Mouse (Mus musculus) CH12.LX (cell line): ENCODE measurements around the gene Bbs10. TPM values are rescaled to one million over a fixed set of nuclear protein-coding genes. Genes with fewer than 3 reads are reported as not detected.

Experiments used
- DNase-seq: peaks from one replicate; pipeline ENCODE4 v3.0.0-alpha.2; 2013; ENCODE audit errors: extremely low read depth
- H3K27ac ChIP-seq: 2 replicates; pipeline ENCODE4 v1.5.1; 2012; ENCODE audit warnings: low read depth, mild to moderate bottlenecking, control low read depth, moderate library complexity; ENCODE audit not compliant: insufficient read depth
- H3K27me3 ChIP-seq: replicated peaks from 2 replicates; pipeline ENCODE3; 2012; ENCODE audit warnings: inconsistent platforms
- H3K36me3 ChIP-seq, 2 experiments: replicated peaks in 1 of 2; 2 replicates each; pipeline versions ENCODE3 to v1.6.1; 2012; ENCODE audit warnings: inconsistent platforms in 1 of 2, low read length in 1 of 2, mild to moderate bottlenecking in 1 of 2, mixed read lengths in 1 of 2, moderate library complexity in 1 of 2; ENCODE audit not compliant: control insufficient read depth in 1 of 2, insufficient read depth in 1 of 2
- H3K4me1 ChIP-seq, 2 experiments: 2 replicates each; pipeline ENCODE4 v1.6.1; 2012; ENCODE audit warnings: inconsistent platforms in 1 of 2, moderate library complexity in 1 of 2; ENCODE audit not compliant: insufficient read depth in 2 of 2, control insufficient read depth in 1 of 2
- H3K4me2 ChIP-seq: 2 replicates; pipeline ENCODE4 v1.6.1; 2012; ENCODE audit warnings: low read depth, mild to moderate bottlenecking, control low read depth; ENCODE audit not compliant: poor library complexity, insufficient read depth, severe bottlenecking
- H3K4me3 ChIP-seq, 3 experiments: fragments of 150-350 bp in 1 of 3; sonication (generic) in 1 of 3; replicated peaks in 1 of 3; 2 replicates each; pipeline versions ENCODE3 to v1.5.1; 2011 to 2012; ENCODE audit warnings: low read depth in 2 of 3, low read length in 2 of 3, mild to moderate bottlenecking in 2 of 3, moderate library complexity in 2 of 3, control low read depth in 1 of 3, improper control_type of control experiment in 1 of 3, inconsistent platforms in 1 of 3, mixed read lengths in 1 of 3; ENCODE audit not compliant: poor library complexity in 1 of 3
- H3K79me2 ChIP-seq: replicated peaks from 2 replicates; pipeline ENCODE4 v1.6.1; 2012; ENCODE audit warnings: mild to moderate bottlenecking, moderate library complexity; ENCODE audit not compliant: control insufficient read depth, poor library complexity, insufficient read depth, severe bottlenecking; ENCODE audit errors: extremely low read depth
- H3K9ac ChIP-seq: 2 replicates; pipeline ENCODE4 v1.6.1; 2012; ENCODE audit warnings: low read depth, mild to moderate bottlenecking, control low read depth, moderate library complexity; ENCODE audit not compliant: insufficient read depth
- H3K9me3 ChIP-seq: replicated peaks from 2 replicates; pipeline ENCODE3; 2012; ENCODE audit warnings: low read length, inconsistent platforms, mixed read lengths
- BHLHE40 ChIP-seq: IDR thresholded peaks from 2 replicates; pipeline ENCODE4 v1.6.1; 2011; ENCODE audit warnings: mild to moderate bottlenecking, low read depth, low read length, improper control_type of control experiment
- CHD1 ChIP-seq: IDR thresholded peaks from 2 replicates; pipeline ENCODE4 v1.6.1; 2012; ENCODE audit warnings: low read depth, low read length, improper control_type of control experiment, inconsistent platforms
- CHD2 ChIP-seq: IDR thresholded peaks from 2 replicates; pipeline ENCODE4 v1.6.1; 2011; ENCODE audit warnings: low read length, improper control_type of control experiment
- CTCF ChIP-seq, 2 experiments: IDR thresholded peaks in 1 of 2; conservative IDR thresholded peaks in 1 of 2; 2 replicates each; pipeline ENCODE4 v1.5.1; 2011 to 2012; ENCODE audit warnings: low read depth in 2 of 2, low read length in 2 of 2, improper control_type of control experiment in 1 of 2, inconsistent platforms in 1 of 2, mild to moderate bottlenecking in 1 of 2, moderate library complexity in 1 of 2
- E2F4 ChIP-seq: IDR thresholded peaks from 2 replicates; pipeline ENCODE4 v1.6.1; 2011; ENCODE audit warnings: low read depth, low read length, improper control_type of control experiment; ENCODE audit not compliant: insufficient replicate concordance
- ELF1 ChIP-seq: IDR thresholded peaks from 2 replicates; pipeline ENCODE4 v1.6.1; 2014; ENCODE audit warnings: low read depth, mild to moderate bottlenecking, inconsistent platforms, low read length, improper control_type of control experiment
- EP300 ChIP-seq: IDR thresholded peaks from 2 replicates; pipeline ENCODE4 v1.6.1; 2011; ENCODE audit warnings: low read length, improper control_type of control experiment
- GABPA ChIP-seq: IDR thresholded peaks from 2 replicates; pipeline ENCODE4 v1.6.1; 2012; ENCODE audit warnings: low read depth, low read length, improper control_type of control experiment, inconsistent platforms; ENCODE audit not compliant: insufficient replicate concordance
- JUND ChIP-seq: conservative IDR thresholded peaks from 2 replicates; pipeline ENCODE4 v1.6.1; 2011; ENCODE audit warnings: low read depth, low read length, improper control_type of control experiment
- NELFE ChIP-seq: IDR thresholded peaks from 2 replicates; pipeline ENCODE4 v1.6.1; 2011; ENCODE audit warnings: low read depth, low read length, improper control_type of control experiment
- POLR2A ChIP-seq: IDR thresholded peaks from 2 replicates; pipeline ENCODE4 v1.6.1; 2011; ENCODE audit warnings: low read depth, mild to moderate bottlenecking, improper control_type of control experiment, low read length
- SMC3 ChIP-seq: IDR thresholded peaks from 2 replicates; pipeline ENCODE4 v1.6.1; 2011; ENCODE audit warnings: low read depth, low read length, improper control_type of control experiment
- UBTF ChIP-seq: IDR thresholded peaks from 2 replicates; pipeline ENCODE4 v1.6.1; 2012; ENCODE audit warnings: low read depth, mild to moderate bottlenecking, inconsistent platforms, low read length, improper control_type of control experiment, moderate library complexity
- ZKSCAN1 ChIP-seq: IDR thresholded peaks from 2 replicates; pipeline ENCODE4 v1.6.1; 2012; ENCODE audit warnings: low read depth, inconsistent platforms, low read length, improper control_type of control experiment, borderline replicate concordance
- ZMIZ1 ChIP-seq: IDR thresholded peaks from 2 replicates; pipeline ENCODE4 v1.6.1; 2012; ENCODE audit warnings: low read depth, mild to moderate bottlenecking, inconsistent platforms, low read length, improper control_type of control experiment
- dilution Hi-C: fragments of 300-500 bp; cut with MboI; formaldehyde crosslinking; loops from 2 replicates; pipeline ENCODE4 v1.14.3; 2020; ENCODE audit warnings: low sequenced_read_pairs; ENCODE audit not compliant: extremely low pct_unique_long_range_greater_than_20kb, extremely low pct_ligation_motif_present
- in situ Hi-C: fragments of 300-500 bp; cut with MboI; formaldehyde crosslinking; loops from 3 replicates; pipeline ENCODE4 v1.14.3; 2019; ENCODE audit warnings: low sequenced_read_pairs, low pct_ligation_motif_present, low pct_unique_long_range_greater_than_20kb, mixed read lengths
- polyA plus RNA-seq: library from polyadenylated mRNA; unstranded; fragments of >175 nt; gene quantifications from 2 replicates; pipeline ENCODE4 v1.2.1, GENCODE M21; 2012; ENCODE audit warnings: low read depth; ENCODE audit not compliant: insufficient read length
- total RNA-seq, 2 experiments: library from RNA; depleted of rRNA; stranded (reverse); fragments of 300-350 nt in 1 of 2; fragments of >200 nt in 1 of 2; gene quantifications; 2 replicates each; pipeline ENCODE4 v1.2.3; 2012 to 2014

Bbs10 gene
- total and polyA plus RNA-seq, 3 experiments = 2.2 to 6.0 (median 4.5) TPM

GRCm38 (mm10) chr10:111335517-111336352 lies 37.3 kb downstream of the Bbs10 start:
- Histone ChIP-seq H3K36me3 (no peaks in the 10 kb centered on the region), H3K9ac (no peak overlapping the region), H3K79me2 (no peaks in the 10 kb centered on the region), H3K27me3 (no peaks in the 10 kb centered on the region), H3K4me1 (0 out of 4 replicates have a peak, but pooled peaks cover 0 to 3% of the 10 kb centered on the region in 2 experiments), H3K4me3 (no peak overlapping the region)
- TF ChIP-seq UBTF = no peak
- no peak for TF ChIP-seq ZMIZ1
- no peak for TF ChIP-seq ZKSCAN1
- no peak for TF ChIP-seq E2F4
- TF ChIP-seq CHD1 = no peak
- no peak for TF ChIP-seq POLR2A
- no peak for TF ChIP-seq CHD2
- no peak for TF ChIP-seq JUND
- TF ChIP-seq ELF1 = no peak
- TF ChIP-seq SMC3 = no peak
- no peak for TF ChIP-seq BHLHE40
- no peak for TF ChIP-seq GABPA
- TF ChIP-seq, all 38 proteins: peak for 0
- Histone ChIP-seq H3K9me3 (no peaks in the 10 kb centered on the region), H3K4me2 (no peak overlapping the region), H3K27ac (no peak overlapping the region)
- in situ Hi-C loops (no loop called here), dilution Hi-C loops (no loop called here)
- DNase-seq = no peak

- no peak overlapping the region for H3K4me2 ChIP-seq
- H3K9ac ChIP-seq = no peak overlapping the region
These were observed 37.9 kb downstream of the Bbs10 start for GRCm38 (mm10) chr10:111336353-111336713.

More at GRCm38 (mm10) chr10:111336353-111336713, 37.9 kb downstream of the Bbs10 start:
- Histone ChIP-seq H3K4me1 (0 out of 4 replicates have a peak, but pooled peaks cover 0 to 3% of the 10 kb centered on the region in 2 experiments), H3K9me3 (no peaks in the 10 kb centered on the region), H3K27ac (no peak overlapping the region), H3K79me2 (no peaks in the 10 kb centered on the region), H3K36me3 (no peaks in the 10 kb centered on the region), H3K4me3 (no peak overlapping the region), H3K27me3 (no peaks in the 10 kb centered on the region)
- no peak for DNase-seq
- in situ Hi-C loops = no loop called here
- no peak for TF ChIP-seq EP300
- TF ChIP-seq NELFE = no peak
- no peak for TF ChIP-seq CTCF (conservative IDR thresholded peaks at IDR 0.05 in 1 of 2, IDR thresholded peaks at IDR 0.05 in 1 of 2; ENCODE audit: low read depth in 2 of 2, low read length in 2 of 2)
- dilution Hi-C loops = no loop called here
